Mouse (Mus musculus): ENCODE data around the gene AU022252.

AU022252 gene

GRCm38 (mm10) chr4:119244468-119245240 lies 12.1 kb upstream of the AU022252 start:
- DNase-seq, result no peak

- peak in 1 of 2 experiments; percentile 42 for DNase-seq
Measured at GRCm38 (mm10) chr4:119242571-119242970, 10.1 kb upstream of the AU022252 start.

GRCm38 (mm10) chr4:119241664-119242063 lies 9.2 kb upstream of the AU022252 start:
- peak in 1 of 2 experiments; percentile 51 for DNase-seq

GRCm38 (mm10) chr4:119239181-119239682 lies 6.7 kb upstream of the AU022252 start:
- peak in 1 of 2 experiments; percentile 33 for DNase-seq

- no peak for DNase-seq
Measured at GRCm38 (mm10) chr4:119238661-119239060, 6.1 kb upstream of the AU022252 start.

- DNase-seq, result no peak
Measured at GRCm38 (mm10) chr4:119234348-119234747, 1.8 kb upstream of the AU022252 start.

GRCm38 (mm10) chr4:119233256-119233901 lies 867 bp upstream of the AU022252 start:
- DNase-seq, result peak in 1 of 2 experiments; percentile 47

GRCm38 (mm10) chr4:119226751-119227150 lies 5.8 kb downstream of the AU022252 start:
- DNase-seq, result no peak

GRCm38 (mm10) chr4:119225719-119226118 lies 6.8 kb downstream of the AU022252 start:
- DNase-seq, result no peak

GRCm38 (mm10) chr4:119224534-119224933 lies 8.0 kb downstream of the AU022252 start:
- DNase-seq, result no peak

GRCm38 (mm10) chr4:119223696-119224095 lies 8.8 kb downstream of the AU022252 start:
- DNase-seq, result peak; percentile 27 to 41

- no peak for DNase-seq
Measured at GRCm38 (mm10) chr4:119218169-119218568, 14.3 kb downstream of the AU022252 start, which contains the start of gene Tmem269. Tmem269 (minus strand) TSS chr4:119218217.

- DNase-seq, result no peak
Measured at GRCm38 (mm10) chr4:119216667-119217066, 15.8 kb downstream of the AU022252 start.

- DNase-seq, result peak; percentile 25 to 68
Measured at GRCm38 (mm10) chr4:119204672-119205071, 27.8 kb downstream of the AU022252 start.

- no peak for DNase-seq
Measured at GRCm38 (mm10) chr4:119198105-119198504, 34.4 kb downstream of the AU022252 start.

- DNase-seq, result peak in 1 of 2 experiments; percentile 26
Measured at GRCm38 (mm10) chr4:119195582-119196320, 36.8 kb downstream of the AU022252 start.

- DNase-seq, result peak; percentile 75 to 83
Measured at GRCm38 (mm10) chr4:119194909-119195581, 37.5 kb downstream of the AU022252 start, which contains the start of gene Svbp. Svbp (plus strand) TSS chr4:119195306.

- DNase-seq, result no peak
Measured at GRCm38 (mm10) chr4:119192757-119193156, 39.8 kb downstream of the AU022252 start.

- no peak for DNase-seq
Measured at GRCm38 (mm10) chr4:119191273-119191672, 41.2 kb downstream of the AU022252 start.

GRCm38 (mm10) chr4:119190618-119191017 lies 41.9 kb downstream of the AU022252 start:
- DNase-seq, result no peak

- DNase-seq, result no peak
Measured at GRCm38 (mm10) chr4:119189864-119190263, 42.6 kb downstream of the AU022252 start, which contains the start of gene Ermap. Ermap (minus strand) TSS chr4:119190011.

- no peak for DNase-seq
Measured at GRCm38 (mm10) chr4:119189392-119189791, 43.1 kb downstream of the AU022252 start.
